Mouse (Mus musculus) kidney, adult 2 months (tissue): ENCODE measurements around the gene Disp2.

Experiments used
- CTCF ChIP-seq: fragments of 200-500 bp; conservative IDR thresholded peaks from 2 replicates; pipeline ENCODE4 v1.5.1; 2011; ENCODE audit warnings: low read depth, mild to moderate bottlenecking, control low read depth, low read length, moderate library complexity, mixed read lengths; ENCODE audit not compliant: insufficient read depth, insufficient read length
- POLR2A ChIP-seq: fragments of 200-500 bp; IDR thresholded peaks from one replicate; pipeline ENCODE4 v1.6.1; 2011; ENCODE audit warnings: low read depth, low read length, control low read depth

- TF ChIP-seq POLR2A: no peak
- TF ChIP-seq CTCF: no peak
These were observed 39.2 kb upstream of the Disp2 start for GRCm38 (mm10) chr2:118740341-118740740.
